Mouse (Mus musculus) neural tube, embryonic 15.5 days (tissue): ENCODE measurements at regions not wholly inside any gene's neighbourhood (a gene's known extent, or its start where the extent isn't known, plus 50 kb on each side); places are given as distances from the start of the nearest gene placed in this dataset.

ENCODE experiments used
- ATAC-seq: fragments of 200-750 bp; cut with Nextera tagmentation; 2 replicates; pipeline ENCODE4 v1.8.0; 2017; ENCODE audit warnings: mild to moderate bottlenecking, moderate TSS enrichment, moderate library complexity; ENCODE audit not compliant: low FRiP score
- H3K27ac ChIP-seq: fragments of 300-500 bp; sonication (generic); replicated peaks from 2 replicates; pipeline ENCODE4 v1.5.1; 2015; ENCODE audit warnings: mild to moderate bottlenecking, inconsistent platforms
- H3K27me3 ChIP-seq: fragments of 300-500 bp; sonication (generic); replicated peaks from 2 replicates; pipeline ENCODE4 v1.6.1; 2015; ENCODE audit warnings: inconsistent platforms
- H3K36me3 ChIP-seq: fragments of 300-500 bp; sonication (generic); 2 replicates; pipeline ENCODE4 v1.6.1; 2015; ENCODE audit warnings: inconsistent platforms
- H3K4me1 ChIP-seq: fragments of 300-500 bp; sonication (generic); 2 replicates; pipeline ENCODE4 v1.6.1; 2015; ENCODE audit warnings: inconsistent platforms
- H3K4me2 ChIP-seq: fragments of 300-500 bp; sonication (generic); 2 replicates; pipeline ENCODE4 v1.6.1; 2015; ENCODE audit warnings: inconsistent platforms, mild to moderate bottlenecking, moderate library complexity
- H3K4me3 ChIP-seq: fragments of 300-500 bp; sonication (generic); replicated peaks from 2 replicates; pipeline ENCODE4 v1.5.1; 2015; ENCODE audit warnings: mild to moderate bottlenecking, inconsistent platforms
- H3K9ac ChIP-seq: fragments of 300-500 bp; sonication (generic); replicated peaks from 2 replicates; pipeline ENCODE4 v1.6.1; 2015; ENCODE audit warnings: mild to moderate bottlenecking, inconsistent platforms
- H3K9me3 ChIP-seq: fragments of 300-500 bp; sonication (generic); replicated peaks from 2 replicates; pipeline ENCODE4 v1.6.1; 2016; ENCODE audit warnings: inconsistent platforms
- WGBS: fragments of 180-500 bp; shearing (Covaris S2); methylation state at CpG from one replicate; pipeline ENCODE4 v1.1.7; 2015; ENCODE audit warnings: mixed read lengths; 5-methylcytosine and 5-hydroxymethylcytosine counted together

DNA sequence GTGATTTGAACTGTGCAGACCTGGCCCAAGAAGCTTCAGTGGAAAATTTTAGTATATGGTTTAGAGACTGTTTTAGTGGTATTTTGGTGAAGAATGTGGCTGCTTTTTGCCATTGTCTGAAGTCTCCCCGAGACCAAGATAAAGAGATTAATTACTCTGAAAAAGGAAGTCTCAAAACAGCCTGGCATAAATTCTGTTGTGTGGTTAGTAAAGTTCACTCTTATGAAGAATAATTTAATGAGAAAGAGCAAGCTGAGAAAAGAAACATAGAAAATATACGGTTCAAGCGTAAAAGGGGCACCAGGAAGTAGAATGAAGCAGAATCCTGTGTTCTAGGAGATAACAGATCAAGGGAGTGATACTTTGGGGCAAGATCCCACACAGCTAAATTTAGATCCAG, 144.0 kb upstream of the Palmd start:
- no peaks in the 10 kb centered on the region for H3K36me3 ChIP-seq
- H3K4me2 ChIP-seq = no peak overlapping the region
- no peak overlapping the region for H3K4me3 ChIP-seq
- no peaks in the 10 kb centered on the region for H3K9me3 ChIP-seq
- H3K27me3 ChIP-seq = no peaks in the 10 kb centered on the region
- no peak overlapping the region for H3K9ac ChIP-seq
- 93% methylated on average over 3 of the region's 3 CpGs for WGBS
- H3K27ac ChIP-seq = no peak overlapping the region
- no peak for ATAC-seq
- H3K4me1 ChIP-seq = no peaks in the 10 kb centered on the region

DNA sequence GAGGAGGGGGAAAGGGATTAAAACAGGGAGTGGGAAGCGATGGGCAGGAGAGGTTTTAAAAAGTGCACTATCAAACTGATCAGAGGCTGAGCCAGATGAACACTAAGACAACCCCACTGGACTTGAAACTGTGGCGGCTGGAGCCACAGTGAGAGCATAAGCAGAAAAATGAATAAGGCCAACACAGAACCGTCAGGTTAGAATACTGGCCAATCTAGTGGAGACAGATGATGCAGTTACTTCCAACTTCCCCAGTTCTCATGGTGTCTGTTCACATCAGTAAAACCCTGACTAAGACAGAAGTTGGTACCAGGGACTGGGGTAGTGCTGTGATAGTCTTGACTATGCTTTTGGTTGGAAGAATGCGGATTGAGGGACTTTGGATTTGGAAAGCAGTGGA, 143.5 kb upstream of the Palmd start:
- no peaks in the 10 kb centered on the region for H3K4me1 ChIP-seq
- H3K4me2 ChIP-seq = no peak overlapping the region
- WGBS = 97% methylated on average over 4 of the region's 4 CpGs
- ATAC-seq = no peak
- no peaks in the 10 kb centered on the region for H3K36me3 ChIP-seq
- H3K27ac ChIP-seq = no peak overlapping the region
- no peaks in the 10 kb centered on the region for H3K27me3 ChIP-seq
- H3K9me3 ChIP-seq = no peaks in the 10 kb centered on the region
- H3K4me3 ChIP-seq = no peak overlapping the region
- H3K9ac ChIP-seq = no peak overlapping the region

DNA sequence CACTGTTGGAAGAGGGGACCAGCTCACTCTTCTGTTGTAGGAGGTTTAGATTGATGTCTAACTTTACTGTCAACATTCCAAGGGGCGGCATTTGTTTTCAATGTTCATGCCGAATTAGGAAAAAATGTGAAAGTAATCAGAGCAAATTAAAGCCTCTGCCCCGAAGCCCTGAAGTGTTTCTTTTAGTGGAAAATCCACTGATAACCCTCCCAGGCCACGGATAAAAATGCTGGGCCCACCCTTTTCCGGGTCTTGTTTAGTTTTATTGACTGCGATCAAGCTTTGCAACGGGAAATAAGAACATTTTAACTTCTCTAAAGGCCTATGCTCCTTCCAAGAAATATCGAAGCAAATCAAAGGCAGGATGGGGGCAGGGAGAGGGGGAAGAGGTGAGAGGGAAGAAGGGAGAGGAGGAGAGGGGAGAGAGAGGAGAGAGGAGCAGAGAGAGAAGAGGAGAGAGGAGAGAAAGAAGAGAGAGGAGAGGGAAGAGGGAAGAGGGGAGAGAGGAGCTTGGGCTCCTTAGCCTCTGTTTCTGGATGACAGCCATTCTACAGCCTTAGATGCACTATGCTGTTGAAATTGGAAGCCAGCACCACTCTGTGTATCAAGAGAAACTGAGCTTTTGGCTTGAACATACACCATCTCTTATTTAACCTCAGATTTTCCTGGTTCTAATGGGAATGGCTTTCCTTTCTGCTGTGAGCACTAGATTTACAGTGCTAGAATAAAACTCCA, 140.3 kb upstream of the Palmd start:
- Histone ChIP-seq H3K27ac (no peak overlapping the region), H3K27me3 (no peaks in the 10 kb centered on the region), H3K9me3 (no peaks in the 10 kb centered on the region), H3K36me3 (no peaks in the 10 kb centered on the region), H3K4me2 (no peak overlapping the region), H3K4me1 (no peaks in the 10 kb centered on the region), H3K9ac (no peak overlapping the region), H3K4me3 (no peak overlapping the region)
- no peak for ATAC-seq
- 59% methylated on average over 8 of the region's 8 CpGs for WGBS

DNA sequence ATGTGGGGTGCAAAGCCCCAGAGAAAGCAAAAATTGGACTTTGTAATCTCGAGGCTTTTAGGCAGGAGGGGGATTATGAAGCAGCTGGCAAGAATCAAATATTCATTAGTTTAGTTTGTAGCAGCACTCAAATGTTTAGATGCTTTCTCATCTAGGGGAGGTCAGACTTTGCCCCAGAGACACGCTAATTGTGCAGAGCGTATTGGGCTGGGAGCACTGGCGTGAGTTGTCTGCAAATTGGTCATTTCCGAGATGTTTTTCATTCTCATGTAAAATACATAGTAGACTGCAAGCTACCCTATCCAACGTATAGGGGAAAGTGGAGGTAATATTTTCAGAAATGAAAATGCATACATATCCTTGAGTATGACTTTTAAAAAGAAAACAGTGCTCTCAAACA, 139.2 kb upstream of the Palmd start:
- no peak overlapping the region for H3K27ac ChIP-seq
- no peaks in the 10 kb centered on the region for H3K27me3 ChIP-seq
- WGBS = 52% methylated on average over 6 of the region's 6 CpGs
- no peak overlapping the region for H3K4me3 ChIP-seq
- H3K36me3 ChIP-seq = no peaks in the 10 kb centered on the region
- H3K9ac ChIP-seq = no peak overlapping the region
- H3K4me2 ChIP-seq = no peak overlapping the region
- ATAC-seq = no peak
- H3K4me1 ChIP-seq = no peaks in the 10 kb centered on the region
- H3K9me3 ChIP-seq = no peaks in the 10 kb centered on the region

DNA sequence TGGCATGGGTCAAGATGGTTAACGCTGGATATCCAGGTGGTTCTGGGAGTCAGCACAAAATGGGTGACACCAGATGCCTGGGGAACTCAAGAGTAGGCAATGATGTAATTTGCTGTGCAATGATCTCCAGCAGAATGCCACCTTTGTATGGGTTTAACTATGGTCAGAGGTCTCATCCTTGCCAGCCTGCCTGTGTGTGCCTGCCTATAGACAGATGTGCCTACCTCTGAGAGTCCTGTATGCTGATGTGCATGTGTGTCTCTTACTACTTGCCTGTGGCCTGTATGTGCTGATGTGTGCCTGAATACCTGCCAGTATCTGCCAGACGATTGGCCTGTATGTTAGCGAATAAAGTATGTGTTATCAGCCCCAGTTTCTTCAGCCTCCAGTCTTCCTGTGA, 138.6 kb upstream of the Palmd start:
- no peaks in the 10 kb centered on the region for H3K9me3 ChIP-seq
- WGBS = 92% methylated on average over 3 of the region's 3 CpGs
- no peaks in the 10 kb centered on the region for H3K27me3 ChIP-seq
- H3K4me2 ChIP-seq = no peak overlapping the region
- ATAC-seq = no peak
- H3K4me1 ChIP-seq = no peaks in the 10 kb centered on the region
- no peak overlapping the region for H3K4me3 ChIP-seq
- no peaks in the 10 kb centered on the region for H3K36me3 ChIP-seq
- no peak overlapping the region for H3K9ac ChIP-seq
- no peak overlapping the region for H3K27ac ChIP-seq

DNA sequence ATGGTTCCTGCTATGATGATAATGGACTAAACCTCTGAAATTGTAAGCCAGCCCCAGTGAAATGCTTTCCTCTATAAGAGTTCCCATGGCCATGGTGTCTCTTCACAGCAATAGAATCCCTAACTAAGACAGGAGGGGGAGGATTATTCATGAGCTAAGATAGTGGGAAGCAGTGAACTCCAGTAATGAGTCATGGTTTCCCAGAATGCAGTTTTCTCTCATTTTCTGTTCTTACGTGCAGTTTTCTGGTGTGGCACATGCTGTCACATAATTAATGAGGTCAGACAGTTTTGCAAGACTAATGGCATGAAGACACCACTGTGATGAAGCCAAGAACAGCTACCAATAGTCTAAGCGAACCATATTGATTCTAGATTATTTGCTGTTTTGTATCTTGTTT, 118.9 kb upstream of the Palmd start:
- Histone ChIP-seq H3K27ac (no peak overlapping the region), H3K36me3 (no peaks in the 10 kb centered on the region), H3K4me3 (no peak overlapping the region), H3K9me3 (no peaks in the 10 kb centered on the region), H3K9ac (no peak overlapping the region), H3K27me3 (no peaks in the 10 kb centered on the region), H3K4me2 (no peak overlapping the region), H3K4me1 (no peaks in the 10 kb centered on the region)
- no peak for ATAC-seq
- WGBS = 73% methylated on average over 2 of the region's 2 CpGs

DNA sequence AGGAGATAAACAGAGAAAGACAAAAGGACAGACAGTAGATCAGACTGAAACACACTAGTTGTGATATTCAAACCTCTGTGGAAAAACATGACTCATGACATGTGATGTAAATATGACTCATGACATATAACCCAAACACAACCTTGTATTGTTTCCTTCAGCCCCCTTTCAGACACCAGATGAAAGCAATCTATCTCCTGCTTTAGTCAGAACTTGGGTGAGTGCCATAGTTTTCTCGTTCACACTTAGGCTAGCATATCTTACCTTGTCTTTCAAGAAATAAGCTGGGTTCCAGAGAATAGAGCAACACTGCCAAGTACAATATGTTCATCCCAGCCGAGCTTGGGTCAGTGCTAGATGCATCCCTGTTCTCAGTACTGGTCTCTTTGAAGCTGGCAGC, 107.9 kb upstream of the Palmd start:
- Histone ChIP-seq H3K36me3 (no peaks in the 10 kb centered on the region), H3K4me1 (no peaks in the 10 kb centered on the region), H3K27ac (no peak overlapping the region), H3K27me3 (no peaks in the 10 kb centered on the region), H3K9me3 (0 out of 2 replicates have a peak, but pooled peaks cover 2% of the 10 kb centered on the region), H3K9ac (no peak overlapping the region), H3K4me2 (no peak overlapping the region), H3K4me3 (no peak overlapping the region)
- WGBS = 74% methylated on average over 2 of the region's 2 CpGs
- ATAC-seq = no peak

DNA sequence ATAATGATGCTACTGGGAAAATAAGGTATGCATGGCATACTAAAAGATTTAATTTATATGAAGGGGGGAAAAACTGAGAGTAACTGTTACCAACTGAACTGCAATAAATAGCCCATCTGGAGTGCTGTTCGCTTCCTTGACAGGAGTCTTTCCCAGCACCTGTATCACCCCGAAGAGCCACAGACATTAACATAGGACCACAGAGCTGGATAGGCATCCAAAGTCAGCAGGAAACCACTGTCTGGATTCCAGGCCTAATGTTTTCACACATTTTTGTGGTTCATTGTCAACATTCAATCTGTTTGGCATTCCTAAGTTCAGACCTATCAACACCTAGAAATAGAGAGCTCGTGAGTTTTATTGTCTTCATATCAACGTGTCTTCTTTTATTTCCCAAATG, 104.6 kb upstream of the Palmd start:
- ATAC-seq = no peak
- WGBS = 68% methylated on average over 4 of the region's 4 CpGs

DNA sequence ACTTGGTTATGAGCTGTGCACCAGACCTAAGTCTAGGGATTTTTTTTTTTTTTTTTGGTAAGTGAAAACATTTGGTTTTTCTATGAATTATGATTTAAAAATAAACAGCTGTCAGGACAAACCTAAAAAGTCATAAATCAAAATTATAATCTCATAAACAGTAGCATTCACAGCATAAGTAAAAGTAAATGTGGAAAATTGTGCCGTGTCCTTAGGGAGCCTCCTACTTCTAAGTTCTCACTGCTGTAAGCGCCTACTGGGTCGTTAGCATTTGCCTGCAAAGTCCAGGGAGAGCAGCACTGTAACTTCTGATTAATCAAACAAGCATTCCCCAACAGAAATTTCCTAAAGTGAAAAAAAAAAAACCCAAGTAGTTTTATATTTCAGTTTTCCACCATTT, 104.2 kb upstream of the Palmd start:
- WGBS = 77% methylated on average over 3 of the region's 3 CpGs
- H3K4me2 ChIP-seq = no peak overlapping the region

More for the DNA sequence above, 104.6 kb upstream of the Palmd start:
- Histone ChIP-seq H3K36me3 (no peaks in the 10 kb centered on the region), H3K27me3 (no peaks in the 10 kb centered on the region), H3K4me1 (no peaks in the 10 kb centered on the region), H3K4me2 (no peak overlapping the region), H3K9ac (no peak overlapping the region), H3K27ac (no peak overlapping the region), H3K9me3 (0 out of 2 replicates have a peak, but pooled peaks cover 2% of the 10 kb centered on the region), H3K4me3 (no peak overlapping the region)

DNA sequence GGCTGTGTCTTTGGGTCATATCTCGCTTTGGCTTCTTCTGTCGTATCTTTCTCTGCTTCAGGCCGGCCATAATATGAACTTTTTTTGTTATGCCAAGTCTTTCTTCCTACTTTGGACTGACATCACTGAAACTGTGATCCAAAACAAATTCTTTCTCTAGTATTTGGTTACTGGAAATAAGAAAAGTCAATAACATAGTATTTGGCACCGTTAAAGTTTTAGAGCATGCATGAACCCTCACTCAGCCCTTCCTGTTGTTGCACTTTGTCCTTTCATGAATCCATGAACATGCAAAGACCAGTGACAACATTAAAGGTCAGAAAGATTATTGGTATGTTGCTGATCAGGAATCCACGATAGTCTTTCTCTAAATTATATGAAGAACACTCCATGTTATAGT, 103.1 kb upstream of the Palmd start:
- Histone ChIP-seq H3K9ac (no peak overlapping the region), H3K4me3 (no peak overlapping the region), H3K27me3 (no peaks in the 10 kb centered on the region), H3K36me3 (no peaks in the 10 kb centered on the region), H3K4me1 (no peaks in the 10 kb centered on the region), H3K4me2 (no peak overlapping the region), H3K27ac (no peak overlapping the region), H3K9me3 (0 out of 2 replicates have a peak, but pooled peaks cover 2% of the 10 kb centered on the region)
- 93% methylated on average over 5 of the region's 5 CpGs for WGBS
- no peak for ATAC-seq

More for the DNA sequence above, 104.2 kb upstream of the Palmd start:
- H3K36me3 ChIP-seq = no peaks in the 10 kb centered on the region
- H3K4me1 ChIP-seq = no peaks in the 10 kb centered on the region
- H3K4me3 ChIP-seq = no peak overlapping the region
- 0 out of 2 replicates have a peak, but pooled peaks cover 2% of the 10 kb centered on the region for H3K9me3 ChIP-seq
- no peaks in the 10 kb centered on the region for H3K27me3 ChIP-seq
- no peak overlapping the region for H3K27ac ChIP-seq
- ATAC-seq = no peak
- no peak overlapping the region for H3K9ac ChIP-seq

DNA sequence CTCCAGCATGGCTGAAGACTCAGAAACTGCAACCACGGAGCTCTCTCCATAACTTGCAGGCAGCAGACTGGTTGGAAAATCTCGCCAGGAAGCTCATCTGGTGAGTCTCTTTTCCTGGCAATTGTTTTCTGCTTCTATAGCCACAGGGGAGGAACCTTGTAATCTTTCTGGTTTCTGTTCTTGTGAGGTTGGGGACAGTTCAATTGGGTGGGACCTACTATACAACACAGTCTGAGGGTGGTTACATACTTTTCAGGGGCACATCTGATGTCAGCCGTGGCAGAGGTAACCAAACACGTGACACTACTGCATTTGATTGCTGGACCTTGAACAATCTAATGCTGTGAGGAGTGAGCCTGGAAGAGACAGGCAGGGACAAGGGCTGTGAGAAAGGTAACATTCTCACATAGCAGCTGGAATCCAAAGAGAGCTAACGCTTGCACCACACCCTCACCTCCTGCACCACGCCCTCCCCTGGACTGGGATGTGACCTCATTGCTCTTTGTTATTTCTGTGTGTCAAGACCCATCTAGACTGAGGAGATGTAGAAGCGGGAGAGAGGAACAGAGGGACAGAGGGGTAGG, 98.8 kb upstream of the Palmd start:
- Histone ChIP-seq H3K9ac (no peak overlapping the region), H3K9me3 (0 out of 2 replicates have a peak, but pooled peaks cover under 1% of the 10 kb centered on the region), H3K27me3 (no peaks in the 10 kb centered on the region), H3K27ac (no peak overlapping the region; the same call in 1 of the 2 replicates), H3K4me2 (no peak overlapping the region), H3K4me1 (no peaks in the 10 kb centered on the region), H3K36me3 (no peaks in the 10 kb centered on the region), H3K4me3 (no peak overlapping the region)
- no peak for ATAC-seq
- 79% methylated on average over 7 of the region's 7 CpGs for WGBS

DNA sequence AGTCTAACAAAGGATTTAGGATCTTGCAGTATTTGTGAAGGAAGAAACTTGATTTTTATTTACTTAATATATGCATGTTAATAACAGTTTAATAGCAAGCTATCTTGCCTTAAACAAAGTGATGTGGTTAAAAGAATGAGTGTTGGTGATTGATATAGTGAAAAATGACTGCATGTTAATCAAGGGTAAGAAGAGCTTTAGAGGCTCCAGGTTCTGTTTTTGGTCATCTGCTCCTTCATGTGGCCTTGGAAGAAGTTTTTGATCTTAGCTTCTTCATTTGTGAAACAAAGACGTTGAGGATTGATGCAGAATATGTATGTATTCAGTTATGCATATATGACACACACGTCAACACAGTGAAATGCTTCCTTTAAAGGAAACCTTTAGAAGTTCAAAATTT, 97.1 kb upstream of the Palmd start:
- H3K4me2 ChIP-seq = no peak overlapping the region
- no peak overlapping the region for H3K4me3 ChIP-seq
- H3K27me3 ChIP-seq = no peaks in the 10 kb centered on the region
- no peaks in the 10 kb centered on the region for H3K36me3 ChIP-seq
- H3K27ac ChIP-seq = no peak overlapping the region
- H3K9me3 ChIP-seq = no peaks in the 10 kb centered on the region
- WGBS = 88% methylated on average over 2 of the region's 2 CpGs
- H3K9ac ChIP-seq = no peak overlapping the region
- no peaks in the 10 kb centered on the region for H3K4me1 ChIP-seq
- no peak for ATAC-seq
